Mouse (Mus musculus): Measurements from ENCODE around the gene Kl. TPM values are rescaled to one million over a fixed set of nuclear protein-coding genes. Genes with fewer than 3 reads are reported as not detected.

The Kl gene
- total and polyA plus RNA-seq, 3 experiments = 0.16 TPM; not detected in 2

- DNase-seq (ENCODE audit: low spot score) = no peak
- TF ChIP-seq POLR2AphosphoS5 (IDR thresholded peaks at IDR 0.05; ENCODE audit: insufficient replicate concordance, low read depth, low read length) (no peak), CTCF (IDR thresholded peaks at IDR 0.05; ENCODE audit: low read depth, low read length) (no peak), GATA2 (IDR thresholded peaks at IDR 0.05; ENCODE audit: borderline replicate concordance, low read depth, low read length) (no peak), TAL1 (conservative IDR thresholded peaks at IDR 0.05; ENCODE audit: low read depth, low read length) (no peak), GATA1 (IDR thresholded peaks at IDR 0.05; ENCODE audit: borderline replicate concordance, low read length) (no peak)
- H3K4me1 ChIP-seq (ENCODE audit: insufficient read depth, low read depth, low read length) = no peaks in the 10 kb centered on the region
- no peaks in the 10 kb centered on the region for H3K27me3 ChIP-seq (ENCODE audit: insufficient read depth, low read length)
- no peak overlapping the region for H3K4me3 ChIP-seq (ENCODE audit: low read depth, low read length)
- no peak for ATAC-seq (ENCODE audit: extremely low read depth, insufficient number of reproducible peaks, low FRiP score, poor library complexity, severe bottlenecking)
- H3K36me3 ChIP-seq (replicated peaks) = no peaks in the 10 kb centered on the region
- peaks cover 43% of the 10 kb centered on the region for H3K9me3 ChIP-seq (replicated peaks)
Observed at GRCm38 (mm10) chr5:151042911-151043310, 90.5 kb downstream of the Kl start.

Data from G1E (cell line).